ENCODE assay signal across 9 mouse cellular contexts in genomic region chr1:71099945-71100515, GRCm38 (mm10). TPM values are rescaled to one million over a fixed set of nuclear protein-coding genes. Genes with fewer than 3 reads are reported as not detected.
DNase-seq lines count a peak whose midpoint lies in the region; ATAC-seq lines count a peak whose summit lies in the region.
"Had no signal": no experiment of that assay in that cellular context is flagged by ENCODE, and none has a peak within 500 bp of the region (broad histone marks: within the 10 kb centered on the region; RNA-seq: fewer than 3 reads in every experiment).

No protein-coding gene starts in this region.

- H3K4me2 ChIP-seq in neural tube, embryonic 13.5 days = 0 out of 2 replicates have a peak overlapping the region, but pooled peaks have one; percentile 0
- H3K4me2 ChIP-seq in neural tube, embryonic 15.5 days = no peak overlapping the region
- peak overlapping the region; percentile 77 for H3K4me2 ChIP-seq in liver, embryonic 12.5 days
- no peak overlapping the region for H3K4me2 ChIP-seq in hindbrain, embryonic 16.5 days (ENCODE audit: low read length)
- H3K4me2 ChIP-seq: embryonic facial prominence, embryonic 12.5 days had no signal

- peak; percentile 21 for DNase-seq in fibroblast of lung, adult 2 months (ENCODE audit: low read depth)
- peak; percentile 44 for DNase-seq in thymus, postnatal 14 days
- DNase-seq in left cerebral cortex, adult 9 months (ENCODE audit: low spot score in 2 of 2) = no peak
- DNase-seq in adrenal gland, postnatal 10 days = no peak

- no peak overlapping the region for H3K9ac ChIP-seq in neural tube, embryonic 13.5 days
- no peak overlapping the region for H3K9ac ChIP-seq in neural tube, embryonic 15.5 days (replicated peaks)
- peak overlapping the region; percentile 72 for H3K9ac ChIP-seq in liver, embryonic 12.5 days
- no peak overlapping the region for H3K9ac ChIP-seq in hindbrain, embryonic 16.5 days (ENCODE audit: low read depth, low read length)
- H3K9ac ChIP-seq: embryonic facial prominence, embryonic 12.5 days had no signal

- 40% methylated on average over 3 of the region's 3 CpGs for WGBS in neural tube, embryonic 13.5 days
- WGBS in neural tube, embryonic 15.5 days = 42% methylated on average over 3 of the region's 3 CpGs
- 23% methylated on average over 3 of the region's 3 CpGs for WGBS in liver, embryonic 12.5 days (ENCODE audit: insufficient replicate concordance)
- WGBS in hindbrain, embryonic 16.5 days = 31% methylated on average over 3 of the region's 3 CpGs

- no peaks in the 10 kb centered on the region for H3K27me3 ChIP-seq in neural tube, embryonic 13.5 days
- H3K27me3 ChIP-seq in neural tube, embryonic 15.5 days (replicated peaks) = no peaks in the 10 kb centered on the region
- H3K27me3 ChIP-seq in liver, embryonic 12.5 days (replicated peaks) = no peaks in the 10 kb centered on the region
- no peaks in the 10 kb centered on the region for H3K27me3 ChIP-seq in hindbrain, embryonic 16.5 days (replicated peaks; ENCODE audit: control insufficient read depth, insufficient read depth, low read length)
- H3K27me3 ChIP-seq: embryonic facial prominence, embryonic 12.5 days had no signal

- H3K36me3 ChIP-seq in neural tube, embryonic 13.5 days = no peaks in the 10 kb centered on the region
- no peaks in the 10 kb centered on the region for H3K36me3 ChIP-seq in neural tube, embryonic 15.5 days
- H3K36me3 ChIP-seq in liver, embryonic 12.5 days = peaks cover 20% of the 10 kb centered on the region; the same call in 1 of the 2 replicates
- no peaks in the 10 kb centered on the region for H3K36me3 ChIP-seq in hindbrain, embryonic 16.5 days (ENCODE audit: control insufficient read depth, insufficient read depth, low read length)

- no peak for ATAC-seq in neural tube, embryonic 13.5 days (ENCODE audit: low read depth)
- ATAC-seq in neural tube, embryonic 15.5 days (ENCODE audit: low FRiP score) = no peak
- no peak for ATAC-seq in liver, embryonic 12.5 days
- ATAC-seq in hindbrain, embryonic 16.5 days = no peak

- peaks cover 16% of the 10 kb centered on the region; the same call in 1 of the 2 replicates for H3K4me1 ChIP-seq in neural tube, embryonic 13.5 days (replicated peaks)
- H3K4me1 ChIP-seq in neural tube, embryonic 15.5 days = peaks cover 9% of the 10 kb centered on the region; the same call in 1 of the 2 replicates
- peaks cover 70% of the 10 kb centered on the region for H3K4me1 ChIP-seq in liver, embryonic 12.5 days
- H3K4me1 ChIP-seq in hindbrain, embryonic 16.5 days (ENCODE audit: control insufficient read depth, insufficient read depth, low read depth, low read length) = no peaks in the 10 kb centered on the region; the same call in 1 of the 2 replicates

- no peak overlapping the region for H3K4me3 ChIP-seq in neural tube, embryonic 13.5 days
- H3K4me3 ChIP-seq in neural tube, embryonic 15.5 days (replicated peaks) = no peak overlapping the region
- H3K4me3 ChIP-seq in liver, embryonic 12.5 days = peak overlapping the region; percentile 93
- no peak overlapping the region for H3K4me3 ChIP-seq in hindbrain, embryonic 16.5 days (ENCODE audit: low read length)
- H3K4me3 ChIP-seq: embryonic facial prominence, embryonic 12.5 days had no signal

- H3K27ac ChIP-seq in neural tube, embryonic 13.5 days (replicated peaks) = no peak overlapping the region
- no peak overlapping the region for H3K27ac ChIP-seq in neural tube, embryonic 15.5 days (replicated peaks)
- H3K27ac ChIP-seq in liver, embryonic 12.5 days = peak overlapping the region; percentile 66
- no peak overlapping the region for H3K27ac ChIP-seq in hindbrain, embryonic 16.5 days (ENCODE audit: low read depth, low read length)
- H3K27ac ChIP-seq: embryonic facial prominence, embryonic 12.5 days had no signal

- H3K9me3 ChIP-seq in neural tube, embryonic 13.5 days = no peaks in the 10 kb centered on the region
- H3K9me3 ChIP-seq in neural tube, embryonic 15.5 days (replicated peaks) = no peaks in the 10 kb centered on the region
- H3K9me3 ChIP-seq in liver, embryonic 12.5 days (replicated peaks) = no peaks in the 10 kb centered on the region
- H3K9me3 ChIP-seq in hindbrain, embryonic 16.5 days (ENCODE audit: control insufficient read depth, low read length) = no peaks in the 10 kb centered on the region
- H3K9me3 ChIP-seq: embryonic facial prominence, embryonic 12.5 days had no signal

RNA-seq across cellular contexts. Expression of gene Bard1, which starts 2.9 kb away (rescaled TPM):
- 0.83 and 0.93 TPM in 2 replicates for polyA plus RNA-seq in neural tube, embryonic 13.5 days (2015; fragmentation: Nextera tagmentation; extraction: Ambion mirVana)
- 0.51 and 1.4 TPM in 2 replicates for polyA plus RNA-seq in neural tube, embryonic 15.5 days (2015; fragmentation: Nextera tagmentation; extraction: Ambion mirVana)
- polyA plus RNA-seq in liver, embryonic 12.5 days (2016; fragmentation: Nextera tagmentation; extraction: Ambion mirVana) = 3.3 and 3.4 TPM in 2 replicates
- 0.61 and 0.69 TPM in 2 replicates for polyA plus RNA-seq in hindbrain, embryonic 16.5 days (2015; fragmentation: Nextera tagmentation; extraction: Ambion mirVana)
- 1 to 10 TPM; 2.7 to 4.5 TPM for total RNA-seq in adrenal gland, postnatal 10 days (2021)

Comparison
In these comparisons a context has a peak if more than half of its experiments do, and no peak if none do; other contexts are left out.
1. H3K4me2 ChIP-seq: peak in neural tube, embryonic 13.5 days (single experiment) and liver, embryonic 12.5 days (single experiment); none in neural tube, embryonic 15.5 days (single experiment) and hindbrain, embryonic 16.5 days (single experiment).
2. DNase-seq: peak in fibroblast of lung, adult 2 months (single experiment) and thymus, postnatal 14 days (single experiment); none in left cerebral cortex, adult 9 months (0 of 2) and adrenal gland, postnatal 10 days (single experiment).